Mouse (Mus musculus) lung, adult 2 months (tissue): Measurements from ENCODE around the gene Foxn3.

ENCODE experiments used
- CTCF ChIP-seq: fragments of 200-500 bp; IDR thresholded peaks from 2 replicates; pipeline ENCODE4 v1.5.1; 2011; ENCODE audit warnings: mild to moderate bottlenecking, low read length, control low read depth; ENCODE audit not compliant: insufficient read depth
- POLR2A ChIP-seq: fragments of 200-500 bp; IDR thresholded peaks from 2 replicates; pipeline ENCODE4 v1.6.1; 2011; ENCODE audit warnings: low read depth, mild to moderate bottlenecking, control low read depth, low read length, borderline replicate concordance; ENCODE audit errors: extremely low read depth

GRCm38 (mm10) chr12:99480372-99480771, 83.0 kb downstream of the Foxn3 start:
- no peak for TF ChIP-seq CTCF
- TF ChIP-seq POLR2A = no peak
